Comparison of ENCODE assay signal across 10 mouse cellular contexts in the genomic region with DNA sequence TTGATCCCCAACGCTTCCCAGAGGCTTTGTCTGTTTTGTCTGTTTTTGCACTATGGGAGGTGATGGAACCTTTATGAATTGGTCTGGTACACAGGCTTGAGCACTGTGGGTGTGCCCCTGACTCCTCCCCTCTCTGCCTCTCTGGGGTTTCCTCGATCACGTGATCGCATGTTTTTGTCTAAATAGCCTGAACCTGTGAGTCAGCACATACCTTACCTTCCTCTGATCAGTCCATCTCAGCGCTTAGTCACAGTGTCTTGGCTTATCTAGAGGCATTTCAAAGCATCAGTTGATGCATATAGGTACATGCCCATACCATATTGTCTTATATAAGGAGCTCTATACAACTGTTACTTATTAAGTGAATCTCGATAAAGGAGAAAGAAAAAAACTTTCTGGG.
DNase-seq lines count a peak whose midpoint lies in the region; ATAC-seq and TF ChIP-seq lines count a peak whose summit lies in the region.
"Had no signal": no experiment of that assay in that cellular context is flagged by ENCODE, and none has a peak within 500 bp of the region (broad histone marks: within the 10 kb centered on the region; RNA-seq: fewer than 3 reads in every experiment).

No protein-coding gene starts in this region.

- no peaks in the 10 kb centered on the region for H3K79me2 ChIP-seq in CH12.LX (replicated peaks; ENCODE audit: control insufficient read depth, extremely low read depth, insufficient read depth, poor library complexity, severe bottlenecking)
- H3K79me2 ChIP-seq in myocyte (ENCODE audit: control insufficient read depth, insufficient read depth): no peaks in the 10 kb centered on the region

- H3K27ac ChIP-seq in heart, embryonic 15.5 days: no peak overlapping the region
- H3K27ac ChIP-seq in CH12.LX (ENCODE audit: insufficient read depth, low read depth): no peak overlapping the region
- H3K27ac ChIP-seq in thymus, adult 2 months (ENCODE audit: control insufficient read depth, insufficient read depth, low read length): no peak overlapping the region

- TF ChIP-seq CTCF in CH12.LX (conservative IDR thresholded peaks at IDR 0.05 in 1 of 2, IDR thresholded peaks at IDR 0.05 in 1 of 2; ENCODE audit: low read depth in 2 of 2, low read length in 2 of 2): no peak
- TF ChIP-seq CTCF in thymus, adult 2 months (IDR thresholded peaks at IDR 0.05; ENCODE audit: borderline replicate concordance, control insufficient read depth, extremely low read depth, insufficient read depth, low read length, poor library complexity): no peak

- TF ChIP-seq EP300 in CH12.LX (IDR thresholded peaks at IDR 0.05; ENCODE audit: low read length): no peak

- ATAC-seq in heart, embryonic 15.5 days (replicated peaks; ENCODE audit: insufficient number of reproducible peaks, insufficient read depth, low FRiP score, low read depth): 0 out of 2 replicates have a peak, but pooled peaks have one; percentile 22
- no peak for ATAC-seq in granulocyte monocyte progenitor cell, adult 5-6 weeks (replicated peaks; ENCODE audit: poor library complexity, severe bottlenecking)

- TF ChIP-seq RAD21 in CH12.LX (IDR thresholded peaks at IDR 0.05; ENCODE audit: low read depth, low read length): no peak

- H3K27me3 ChIP-seq in heart, embryonic 15.5 days: peaks cover 9% of the 10 kb centered on the region
- H3K27me3 ChIP-seq in CH12.LX (replicated peaks) (peaks cover 3% of the 10 kb centered on the region), myocyte (ENCODE audit: control insufficient read depth, insufficient read depth, insufficient read length) (no peaks in the 10 kb centered on the region)
- peaks cover 2% of the 10 kb centered on the region; the same call in 1 of the 2 replicates for H3K27me3 ChIP-seq in thymus, adult 2 months (ENCODE audit: control insufficient read depth, insufficient read depth, low read length)

- H3K4me3 ChIP-seq in heart, embryonic 15.5 days: no peak overlapping the region
- no peak overlapping the region for H3K4me3 ChIP-seq in CH12.LX (replicated peaks in 1 of 3; ENCODE audit: low read depth in 2 of 3, low read length in 2 of 3, poor library complexity in 1 of 3)
- H3K4me3 ChIP-seq in myocyte: no peak overlapping the region
- H3K4me3 ChIP-seq in thymus, adult 2 months (ENCODE audit: control insufficient read depth, insufficient read depth, low read length): no peak overlapping the region

- no peaks in the 10 kb centered on the region for H3K9me3 ChIP-seq in heart, embryonic 15.5 days (replicated peaks)
- H3K9me3 ChIP-seq in CH12.LX (replicated peaks; ENCODE audit: low read length): no peaks in the 10 kb centered on the region

- WGBS in heart, embryonic 15.5 days: 50% methylated on average over 6 of the region's 6 CpGs
- WGBS in thymus, adult 2 months: 32% methylated on average over 6 of the region's 6 CpGs

- TF ChIP-seq POLR2A in CH12.LX (IDR thresholded peaks at IDR 0.05; ENCODE audit: low read depth, low read length) (no peak), myocyte (IDR thresholded peaks at IDR 0.05; ENCODE audit: insufficient read length, low read depth) (no peak)
- no peak for TF ChIP-seq POLR2A in thymus, adult 2 months (IDR thresholded peaks at IDR 0.05; ENCODE audit: control insufficient read depth, extremely low read depth, insufficient read depth, low read length, poor library complexity)

- no peaks in the 10 kb centered on the region for H3K36me3 ChIP-seq in heart, embryonic 15.5 days
- H3K36me3 ChIP-seq in CH12.LX (replicated peaks in 1 of 2; ENCODE audit: control insufficient read depth in 1 of 2, insufficient read depth in 1 of 2, low read length in 1 of 2): no peaks in the 10 kb centered on the region
- no peaks in the 10 kb centered on the region for H3K36me3 ChIP-seq in myocyte (ENCODE audit: control insufficient read depth, insufficient read depth)
- H3K36me3 ChIP-seq in thymus, adult 2 months (ENCODE audit: control insufficient read depth, insufficient read depth, low read length): no peaks in the 10 kb centered on the region

- no peak overlapping the region for H3K9ac ChIP-seq in heart, embryonic 15.5 days
- no peak overlapping the region for H3K9ac ChIP-seq in CH12.LX (ENCODE audit: insufficient read depth, low read depth)

- DNase-seq in heart, postnatal 4 days: no peak
- DNase-seq in CH12.LX (ENCODE audit: extremely low read depth): peak; percentile 39
- DNase-seq in embryo, embryonic 11 days: peak; percentile 47
- DNase-seq in thymus, adult 2 months: no peak
- no peak for DNase-seq in neural tube, embryonic 10.5 days (ENCODE audit: extremely low spot score, low spot score)
- DNase-seq: gastrocnemius, postnatal 10 days; kidney, postnatal 36 days had no signal

- no peak overlapping the region for H3ac ChIP-seq in myocyte (ENCODE audit: control insufficient read depth, insufficient read length)

- H3K4me1 ChIP-seq in heart, embryonic 15.5 days (replicated peaks): peaks cover 4% of the 10 kb centered on the region; the same call in 1 of the 2 replicates
- peaks cover 0 to 13% of the 10 kb centered on the region in 2 experiments; a peak in 3 of 4 replicates for H3K4me1 ChIP-seq in CH12.LX (ENCODE audit: control insufficient read depth in 1 of 2, insufficient read depth in 2 of 2)
- peaks cover 5% of the 10 kb centered on the region for H3K4me1 ChIP-seq in thymus, adult 2 months (replicated peaks; ENCODE audit: control insufficient read depth, insufficient read depth, low read length)

- in situ Hi-C loops in CH12.LX (cut with MboI; ENCODE audit: low pct_ligation_motif_present, low pct_unique_long_range_greater_than_20kb, low sequenced_read_pairs): no loop called here

- H3K4me2 ChIP-seq in heart, embryonic 15.5 days: no peak overlapping the region
- H3K4me2 ChIP-seq in CH12.LX (ENCODE audit: insufficient read depth, low read depth, poor library complexity, severe bottlenecking): no peak overlapping the region
- H3K4me2 ChIP-seq in myocyte (ENCODE audit: low read depth): no peak overlapping the region

- dilution Hi-C loops in CH12.LX (cut with MboI; ENCODE audit: extremely low pct_ligation_motif_present, extremely low pct_unique_long_range_greater_than_20kb, low sequenced_read_pairs): no loop called here

TF ChIP-seq in CH12.LX, 34 proteins besides CTCF, POLR2A, EP300 and RAD21:
- TF ChIP-seq BHLHE40 (IDR thresholded peaks at IDR 0.05; ENCODE audit: low read depth, low read length): peak; percentile 43; the same call in 1 of the 2 replicates
- TF ChIP-seq ZC3H11A (IDR thresholded peaks at IDR 0.05; ENCODE audit: low read depth, low read length): no peak
- TF ChIP-seq USF1 (IDR thresholded peaks at IDR 0.05; ENCODE audit: low read depth, low read length): peak; percentile 56
- TF ChIP-seq JUND (conservative IDR thresholded peaks at IDR 0.05; ENCODE audit: low read depth, low read length): no peak
- TF ChIP-seq TCF12 (IDR thresholded peaks at IDR 0.05; ENCODE audit: low read depth, low read length): no peak
- TF ChIP-seq USF2 (conservative IDR thresholded peaks at IDR 0.05; ENCODE audit: low read depth, low read length): peak; percentile 56

TF ChIP-seq in myocyte, 11 proteins besides CTCF, POLR2A, EP300 and RAD21:
- TF ChIP-seq SRF (IDR thresholded peaks at IDR 0.05; ENCODE audit: control insufficient read depth, insufficient read length, low read depth): no peak
- TF ChIP-seq USF1 (IDR thresholded peaks at IDR 0.05; ENCODE audit: low read depth): peak; percentile 84

Comparison
In these comparisons a context has a peak if more than half of its experiments do, and no peak if none do; other contexts are left out.
1. DNase-seq: peak in CH12.LX (single experiment) and embryo, embryonic 11 days (single experiment); none in heart, postnatal 4 days (single experiment), thymus, adult 2 months (single experiment) and neural tube, embryonic 10.5 days (single experiment).